Mouse (Mus musculus) liver, embryonic 11.5 days (tissue): ENCODE results near the gene Clic1. TPM values are rescaled to one million over a fixed set of nuclear protein-coding genes. Genes with fewer than 3 reads are reported as not detected.
"Not testable (repeated sequence)": the region's sequence is repeated elsewhere in the genome, so short reads cannot be mapped to it uniquely, and the experiment has no call there.

ENCODE experiments used
- ATAC-seq: fragments of 200-750 bp; cut with Nextera tagmentation; replicated peaks from 2 replicates; pipeline ENCODE4 v1.8.0; 2017; ENCODE audit warnings: moderate number of reproducible peaks, mild to moderate bottlenecking, moderate TSS enrichment, moderate library complexity; ENCODE audit not compliant: low FRiP score
- DNase-seq: peaks from one replicate; pipeline ENCODE4 v3.0.0-alpha.2; 2017; ENCODE audit warnings: low spot score
- H3K27ac ChIP-seq: fragments of 300-500 bp; sonication (generic); 2 replicates; pipeline ENCODE4 v1.5.1; 2014; ENCODE audit warnings: mild to moderate bottlenecking, low read depth, low read length, control low read depth
- H3K27me3 ChIP-seq: fragments of 300-500 bp; sonication (generic); replicated peaks from 2 replicates; pipeline ENCODE4 v1.6.1; 2014; ENCODE audit warnings: low read length, mixed read lengths; ENCODE audit not compliant: control insufficient read depth, insufficient read depth
- H3K36me3 ChIP-seq: fragments of 300-500 bp; sonication (generic); 2 replicates; pipeline ENCODE4 v1.6.1; 2014; ENCODE audit warnings: mild to moderate bottlenecking, low read length, moderate library complexity, mixed read lengths; ENCODE audit not compliant: control insufficient read depth, insufficient read depth
- H3K4me1 ChIP-seq: fragments of 300-500 bp; sonication (generic); replicated peaks from 2 replicates; pipeline ENCODE4 v1.6.1; 2014; ENCODE audit warnings: low read length, mixed read lengths; ENCODE audit not compliant: control insufficient read depth, insufficient read depth
- H3K4me2 ChIP-seq: fragments of 300-500 bp; sonication (generic); 2 replicates; pipeline ENCODE4 v1.6.1; 2014; ENCODE audit warnings: mild to moderate bottlenecking, control low read depth, moderate library complexity
- H3K4me3 ChIP-seq: fragments of 300-500 bp; sonication (generic); 2 replicates; pipeline ENCODE4 v1.5.1; 2014; ENCODE audit warnings: low read depth, low read length, control low read depth
- H3K9ac ChIP-seq: fragments of 300-500 bp; sonication (generic); 2 replicates; pipeline ENCODE4 v1.6.1; 2014; ENCODE audit warnings: low read depth, low read length, control low read depth
- H3K9me3 ChIP-seq: fragments of 300-500 bp; sonication (generic); 2 replicates; pipeline ENCODE4 v1.6.1; 2016; ENCODE audit warnings: low read length, inconsistent platforms, mixed read lengths; ENCODE audit not compliant: control insufficient read depth
- WGBS: fragments of 180-500 bp; shearing (Covaris S2); extraction: QIAGEN DNeasy Blood & Tissue Kit; methylation state at CpG from one replicate; pipeline ENCODE4 v1.1.7; 2014; 5-methylcytosine and 5-hydroxymethylcytosine counted together
- polyA plus RNA-seq: library from polyadenylated mRNA; unstranded; fragments of >200 nt; fragmentation: Nextera tagmentation; extraction: Ambion mirVana; gene quantifications from 2 replicates; pipeline ENCODE4 v1.2.1, GENCODE M21; 2014

Clic1 gene
- polyA plus RNA-seq, 1 experiment from 2014 or later, result 118 TPM

- not testable (repeated sequence) for H3K9ac ChIP-seq, H3K4me2 ChIP-seq
- peaks cover 26% of the 10 kb centered on the region for H3K4me1 ChIP-seq
Measured at GRCm38 (mm10) chr17:35005902-35006301, 43.9 kb upstream of the Clic1 start.

GRCm38 (mm10) chr17:35007387-35007991 lies 42.3 kb upstream of the Clic1 start:
- H3K27me3 ChIP-seq, result no peaks in the 10 kb centered on the region
- peaks cover 22% of the 10 kb centered on the region for H3K4me1 ChIP-seq
- 91% methylated on average over 7 of the region's 7 CpGs for whole genome bisulfite sequencing
- no peak overlapping the region for H3K27ac ChIP-seq
- H3K4me3 ChIP-seq, result no peak overlapping the region
- no peak overlapping the region for H3K4me2 ChIP-seq
- ATAC-seq, result no peak
- no peak for DNase-seq
- H3K9me3 ChIP-seq, result no peaks in the 10 kb centered on the region
- H3K9ac ChIP-seq, result no peak overlapping the region
- H3K36me3 ChIP-seq, result peaks cover 72% of the 10 kb centered on the region

More at GRCm38 (mm10) chr17:35005902-35006301, 43.9 kb upstream of the Clic1 start:
- not testable (repeated sequence) for H3K9me3 ChIP-seq, ATAC-seq, H3K27me3 ChIP-seq, H3K27ac ChIP-seq, DNase-seq, H3K4me3 ChIP-seq
- 93% methylated on average over 4 of the region's 5 CpGs for WGBS
- H3K36me3 ChIP-seq, result peaks cover 61% of the 10 kb centered on the region

GRCm38 (mm10) chr17:35009586-35009985 lies 40.2 kb upstream of the Clic1 start:
- Histone ChIP-seq H3K4me2 (no peak overlapping the region), H3K4me3 (no peak overlapping the region), H3K27me3 (no peaks in the 10 kb centered on the region), H3K4me1 (peaks cover 1% of the 10 kb centered on the region; the same call in 1 of the 2 replicates), H3K9ac (no peak overlapping the region), H3K9me3 (no peaks in the 10 kb centered on the region), H3K36me3 (peaks cover 83% of the 10 kb centered on the region), H3K27ac (no peak overlapping the region)
- ATAC-seq (no peak), DNase-seq (no peak)
- 89% methylated on average over 7 of the region's 7 CpGs for WGBS

GRCm38 (mm10) chr17:35011440-35011839 lies 38.3 kb upstream of the Clic1 start:
- no peak overlapping the region for H3K9ac ChIP-seq
- H3K36me3 ChIP-seq, result peaks cover 87% of the 10 kb centered on the region
- no peak overlapping the region for H3K4me3 ChIP-seq
- no peak overlapping the region for H3K4me2 ChIP-seq
- no peak overlapping the region for H3K27ac ChIP-seq
- whole genome bisulfite sequencing, result 93% methylated on average over 8 of the region's 8 CpGs
- no peak for DNase-seq
- H3K4me1 ChIP-seq, result peaks cover 5% of the 10 kb centered on the region; the same call in 1 of the 2 replicates
- H3K27me3 ChIP-seq, result no peaks in the 10 kb centered on the region
- no peaks in the 10 kb centered on the region for H3K9me3 ChIP-seq
- ATAC-seq, result no peak

GRCm38 (mm10) chr17:35012430-35012829 lies 37.3 kb upstream of the Clic1 start:
- H3K4me3 ChIP-seq, result no peak overlapping the region
- peaks cover 5% of the 10 kb centered on the region; the same call in 1 of the 2 replicates for H3K4me1 ChIP-seq
- ATAC-seq, result no peak
- H3K27ac ChIP-seq, result no peak overlapping the region
- DNase-seq, result peak; percentile 30
- H3K27me3 ChIP-seq, result no peaks in the 10 kb centered on the region
- no peaks in the 10 kb centered on the region for H3K9me3 ChIP-seq
- H3K36me3 ChIP-seq, result peaks cover 83% of the 10 kb centered on the region
- H3K4me2 ChIP-seq, result no peak overlapping the region
- 85% methylated on average over 13 of the region's 13 CpGs for WGBS
- H3K9ac ChIP-seq, result no peak overlapping the region

- Histone ChIP-seq H3K4me2 (no peak overlapping the region), H3K36me3 (peaks cover 75% of the 10 kb centered on the region), H3K27ac (no peak overlapping the region), H3K4me1 (peaks cover 5% of the 10 kb centered on the region), H3K9me3 (no peaks in the 10 kb centered on the region), H3K27me3 (no peaks in the 10 kb centered on the region), H3K9ac (no peak overlapping the region), H3K4me3 (no peak overlapping the region)
- ATAC-seq (no peak), DNase-seq (peak; percentile 37)
- 70% methylated on average over 6 of the region's 6 CpGs for WGBS
Measured at GRCm38 (mm10) chr17:35013221-35013620, 36.5 kb upstream of the Clic1 start.

GRCm38 (mm10) chr17:35015296-35015695 lies 34.5 kb upstream of the Clic1 start:
- H3K27ac ChIP-seq, result no peak overlapping the region
- WGBS, result 90% methylated on average over 16 of the region's 16 CpGs
- H3K4me1 ChIP-seq, result peaks cover 5% of the 10 kb centered on the region
- no peak for ATAC-seq
- no peaks in the 10 kb centered on the region for H3K9me3 ChIP-seq
- H3K4me2 ChIP-seq, result no peak overlapping the region
- no peak overlapping the region for H3K9ac ChIP-seq
- peaks cover 63% of the 10 kb centered on the region for H3K36me3 ChIP-seq
- no peak for DNase-seq
- H3K4me3 ChIP-seq, result no peak overlapping the region
- no peaks in the 10 kb centered on the region for H3K27me3 ChIP-seq

- Histone ChIP-seq H3K36me3 (peaks cover 52% of the 10 kb centered on the region), H3K9ac (no peak within 1 kb of the TSS), H3K4me3 (no peak within 1 kb of the TSS), H3K4me2 (no peak within 1 kb of the TSS), H3K27me3 (no peaks in the 10 kb centered on the region), H3K9me3 (no peaks in the 10 kb centered on the region), H3K4me1 (peaks cover 7% of the 10 kb centered on the region), H3K27ac (no peak within 1 kb of the TSS; the same call in 1 of the 2 replicates)
- 82% methylated on average over 12 of the region's 12 CpGs for WGBS
- DNase-seq (peak; percentile 34), ATAC-seq (peak; percentile 18; the same call in 1 of the 2 replicates)
Measured at GRCm38 (mm10) chr17:35016376-35016775, 33.4 kb upstream of the Clic1 start, which contains the start of gene Vwa7. Vwa7 (plus strand) TSS chr17:35016579.
